Mouse (Mus musculus): ENCODE results near the gene Smg7. TPM values are rescaled to one million over a fixed set of nuclear protein-coding genes. Genes with fewer than 3 reads are reported as not detected.

Smg7 gene
- total RNA-seq (2023), result 53.8 and 59.0 TPM in 2 replicates

GRCm38 (mm10) chr1:152901765-152902664, at the start of gene Smg7:
Gene Smg7, minus strand, starts transcription at chr1:152902646.

GRCm38 (mm10) chr1:152799897-152800296, 102.5 kb downstream of the Smg7 start, which contains the start of gene Ncf2:
Gene Ncf2, plus strand, starts transcription at chr1:152800194.

Other genes with a start within 250 kb of the Smg7 start
- not detected in 2 replicates for gene Apobec4, start 152.1 kb downstream of the Smg7 start, total RNA-seq (2023)
- 2.8 and 3.9 TPM in 2 replicates for gene Rgl1, start 136.3 kb downstream of the Smg7 start, total RNA-seq (2023)
- gene Arpc5, start 136.1 kb downstream of the Smg7 start, total RNA-seq (2023), result 564 and 615 TPM in 2 replicates
- 1,246 and 1,655 TPM in 2 replicates for gene Ncf2, start 102.5 kb downstream of the Smg7 start, total RNA-seq (2023)
- gene Nmnat2, start 52.3 kb upstream of the Smg7 start, total RNA-seq (2023), result not detected in 2 replicates

All from neutrophil, adult 65 days (primary cell).